Mouse (Mus musculus) B cell, adult 62 days (primary cell): ENCODE measurements around the gene Ankrd50. TPM values are rescaled to one million over a fixed set of nuclear protein-coding genes. Genes with fewer than 3 reads are reported as not detected.

Experiments used
- total RNA-seq: library from RNA; stranded (reverse); gene quantifications from 4 replicates; pipeline ENCODE4 v1.2.4, GENCODE M21; 2023

Gene Ankrd50
- total RNA-seq, result 22.0 to 24.3 TPM (median 23.2 TPM) in 4 replicates

GRCm38 (mm10) chr3:38484191-38485106 is at the start of gene Ankrd50:
Ankrd50 (minus strand) TSS chr3:38484844.

